Mouse (Mus musculus) cerebellum, adult 2 months (tissue): Measurements from ENCODE around the gene Edn2.

ENCODE experiments used
- CTCF ChIP-seq: fragments of 200-500 bp; IDR thresholded peaks from 2 replicates; pipeline ENCODE4 v1.5.1; 2011; ENCODE audit warnings: low read depth, mild to moderate bottlenecking, control low read depth, low read length, moderate library complexity, borderline replicate concordance; ENCODE audit not compliant: insufficient read depth
- POLR2A ChIP-seq: fragments of 200-500 bp; IDR thresholded peaks from 2 replicates; pipeline ENCODE4 v1.6.1; 2011; ENCODE audit warnings: low read length, control low read depth, borderline replicate concordance; ENCODE audit not compliant: insufficient read depth

GRCm38 (mm10) chr4:120134223-120134622 is 26.8 kb upstream of the Edn2 start:
- TF ChIP-seq CTCF = no peak
- no peak for TF ChIP-seq POLR2A
